Mouse (Mus musculus) MEL (cell line): Measurements from ENCODE around the gene Peli2. TPM values are rescaled to one million over a fixed set of nuclear protein-coding genes. Genes with fewer than 3 reads are reported as not detected.

ENCODE experiments used
- DNase-seq: peaks from one replicate; pipeline ENCODE4 v3.0.0; 2011; ENCODE audit warnings: low read depth, low spot score
- H3K27ac ChIP-seq: 2 replicates; pipeline ENCODE4 v1.5.1; 2012; ENCODE audit warnings: low read depth, mild to moderate bottlenecking, control low read depth, low read length, moderate library complexity; ENCODE audit not compliant: control insufficient read depth
- H3K27me3 ChIP-seq, 2 experiments: fragments of 150-350 bp in 1 of 2; sonication (generic) in 1 of 2; 2 replicates each; pipeline ENCODE4 v1.6.1; 2012; ENCODE audit warnings: low read length in 2 of 2, mild to moderate bottlenecking in 2 of 2, improper control_type of control experiment in 1 of 2, moderate library complexity in 1 of 2; ENCODE audit not compliant: insufficient read depth in 2 of 2, control insufficient read depth in 1 of 2
- H3K36me3 ChIP-seq, 2 experiments: 2 replicates each; pipeline ENCODE4 v1.6.1; 2012 to 2014; ENCODE audit warnings: low read length in 2 of 2, improper control_type of control experiment in 1 of 2, inconsistent platforms in 1 of 2, mild to moderate bottlenecking in 1 of 2; ENCODE audit not compliant: insufficient read depth in 2 of 2, control insufficient read depth in 1 of 2
- H3K4me1 ChIP-seq, 2 experiments: fragments of 150-350 bp in 1 of 2; sonication (generic) in 1 of 2; 2 replicates each; pipeline ENCODE4 v1.6.1; 2012; ENCODE audit warnings: low read length in 2 of 2, improper control_type of control experiment in 1 of 2, mild to moderate bottlenecking in 1 of 2; ENCODE audit not compliant: insufficient read depth in 2 of 2, control insufficient read depth in 1 of 2
- H3K4me3 ChIP-seq, 2 experiments: fragments of 150-350 bp in 1 of 2; sonication (generic) in 1 of 2; 2 replicates each; pipeline ENCODE4 v1.5.1; 2012; ENCODE audit warnings: low read depth in 2 of 2, low read length in 2 of 2, mild to moderate bottlenecking in 2 of 2, moderate library complexity in 2 of 2, control low read depth in 1 of 2, improper control_type of control experiment in 1 of 2; ENCODE audit not compliant: control insufficient read depth in 1 of 2, insufficient read depth in 1 of 2
- H3K79me2 ChIP-seq: 2 replicates; pipeline ENCODE4 v1.6.1; 2012; ENCODE audit warnings: mild to moderate bottlenecking, low read length, moderate library complexity; ENCODE audit not compliant: control insufficient read depth, poor library complexity, insufficient read depth
- H3K9ac ChIP-seq: 2 replicates; pipeline ENCODE4 v1.6.1; 2012; ENCODE audit warnings: low read depth, mild to moderate bottlenecking, control low read depth, low read length, moderate library complexity; ENCODE audit not compliant: control insufficient read depth, poor library complexity, severe bottlenecking
- H3K9me3 ChIP-seq: fragments of 150-350 bp; sonication (generic); replicated peaks from 2 replicates; pipeline ENCODE4 v1.6.1; 2012; ENCODE audit warnings: mild to moderate bottlenecking, low read length, improper control_type of control experiment, moderate library complexity; ENCODE audit not compliant: insufficient read depth
- BHLHE40 ChIP-seq: IDR thresholded peaks from 2 replicates; pipeline ENCODE4 v1.6.1; 2012; ENCODE audit warnings: low read depth, mild to moderate bottlenecking, inconsistent platforms, low read length, improper control_type of control experiment, borderline replicate concordance
- CHD1 ChIP-seq: IDR thresholded peaks from 2 replicates; pipeline ENCODE4 v1.6.1; 2012; ENCODE audit warnings: low read depth, mild to moderate bottlenecking, inconsistent platforms, low read length, improper control_type of control experiment
- CHD2 ChIP-seq: IDR thresholded peaks from 2 replicates; pipeline ENCODE4 v1.6.1; 2011; ENCODE audit warnings: low read length, improper control_type of control experiment
- CTCF ChIP-seq, 3 experiments: IDR thresholded peaks in 2 of 3; conservative IDR thresholded peaks in 1 of 3; 2 replicates each; pipeline ENCODE4 v1.5.1; 2011 to 2012; ENCODE audit warnings: low read length in 3 of 3, low read depth in 2 of 3, mild to moderate bottlenecking in 2 of 3, improper control_type of control experiment in 1 of 3, inconsistent platforms in 1 of 3, mixed read lengths in 1 of 3, moderate library complexity in 1 of 3; ENCODE audit not compliant: control insufficient read depth in 1 of 3, insufficient read depth in 1 of 3, poor library complexity in 1 of 3, severe bottlenecking in 1 of 3
- E2F4 ChIP-seq: IDR thresholded peaks from 2 replicates; pipeline ENCODE4 v1.6.1; 2011; ENCODE audit warnings: low read depth, low read length, improper control_type of control experiment, borderline replicate concordance
- ETS1 ChIP-seq: IDR thresholded peaks from 2 replicates; pipeline ENCODE4 v1.6.1; 2012; ENCODE audit warnings: low read depth, mild to moderate bottlenecking, inconsistent platforms, low read length, improper control_type of control experiment, moderate library complexity
- HCFC1 ChIP-seq: IDR thresholded peaks from 2 replicates; pipeline ENCODE4 v1.6.1; 2012; ENCODE audit warnings: low read depth, mild to moderate bottlenecking, inconsistent platforms, low read length, improper control_type of control experiment, moderate library complexity
- JUND ChIP-seq: IDR thresholded peaks from 2 replicates; pipeline ENCODE4 v1.6.1; 2011; ENCODE audit warnings: low read depth, mild to moderate bottlenecking, improper control_type of control experiment, low read length
- KAT2A ChIP-seq: conservative IDR thresholded peaks from 2 replicates; pipeline ENCODE4 v1.6.1; 2012; ENCODE audit warnings: low read depth, low read length, improper control_type of control experiment, inconsistent platforms
- MAX ChIP-seq: IDR thresholded peaks from 2 replicates; pipeline ENCODE4 v1.6.1; 2011; ENCODE audit warnings: low read length, improper control_type of control experiment
- MAZ ChIP-seq: IDR thresholded peaks from 2 replicates; pipeline ENCODE4 v1.6.1; 2012; ENCODE audit warnings: low read depth, mild to moderate bottlenecking, inconsistent platforms, low read length, improper control_type of control experiment
- MEF2A ChIP-seq: IDR thresholded peaks from 2 replicates; pipeline ENCODE4 v1.6.1; 2014; ENCODE audit warnings: low read depth, mild to moderate bottlenecking, inconsistent platforms, low read length, improper control_type of control experiment; ENCODE audit not compliant: poor library complexity, insufficient replicate concordance, severe bottlenecking; ENCODE audit errors: extremely low read depth
- MXI1 ChIP-seq: IDR thresholded peaks from 2 replicates; pipeline ENCODE4 v1.6.1; 2011; ENCODE audit warnings: mild to moderate bottlenecking, low read depth, low read length, improper control_type of control experiment
- MYB ChIP-seq: IDR thresholded peaks from 2 replicates; pipeline ENCODE4 v1.6.1; 2011; ENCODE audit warnings: mild to moderate bottlenecking, low read depth, low read length, improper control_type of control experiment
- MYC ChIP-seq: IDR thresholded peaks from 2 replicates; pipeline ENCODE4 v1.6.1; 2011; ENCODE audit warnings: low read depth, mild to moderate bottlenecking, low read length, improper control_type of control experiment, moderate library complexity
- NELFE ChIP-seq: IDR thresholded peaks from 2 replicates; pipeline ENCODE4 v1.6.1; 2011; ENCODE audit warnings: low read depth, low read length, improper control_type of control experiment
- RAD21 ChIP-seq: IDR thresholded peaks from 2 replicates; pipeline ENCODE4 v1.6.1; 2011; ENCODE audit warnings: mild to moderate bottlenecking, low read depth, low read length, improper control_type of control experiment
- RCOR1 ChIP-seq: IDR thresholded peaks from 2 replicates; pipeline ENCODE4 v1.6.1; 2012; ENCODE audit warnings: low read depth, mild to moderate bottlenecking, inconsistent platforms, low read length, improper control_type of control experiment
- SIN3A ChIP-seq: IDR thresholded peaks from 2 replicates; pipeline ENCODE4 v1.6.1; 2012; ENCODE audit warnings: low read length, improper control_type of control experiment, inconsistent platforms
- SMC3 ChIP-seq: IDR thresholded peaks from 2 replicates; pipeline ENCODE4 v1.6.1; 2011; ENCODE audit warnings: low read depth, low read length, improper control_type of control experiment
- TBP ChIP-seq: IDR thresholded peaks from 2 replicates; pipeline ENCODE4 v1.8.0; 2011; ENCODE audit warnings: low read depth, low read length, improper control_type of control experiment
- TCF12 ChIP-seq: IDR thresholded peaks from 2 replicates; pipeline ENCODE4 v1.6.1; 2014; ENCODE audit warnings: low read depth, mild to moderate bottlenecking, inconsistent platforms, low read length, improper control_type of control experiment, moderate library complexity
- USF2 ChIP-seq, 2 experiments: IDR thresholded peaks; 2 replicates each; pipeline ENCODE4 v1.6.1; 2011 to 2012; ENCODE audit warnings: improper control_type of control experiment in 2 of 2, low read length in 2 of 2, borderline replicate concordance in 1 of 2, inconsistent platforms in 1 of 2, low read depth in 1 of 2, mild to moderate bottlenecking in 1 of 2; ENCODE audit not compliant: insufficient read depth in 1 of 2
- ZC3H11A ChIP-seq: IDR thresholded peaks from 2 replicates; pipeline ENCODE4 v1.6.1; 2012; ENCODE audit warnings: low read depth, mild to moderate bottlenecking, inconsistent platforms, low read length, improper control_type of control experiment
- ZKSCAN1 ChIP-seq: IDR thresholded peaks from 2 replicates; pipeline ENCODE4 v1.6.1; 2012; ENCODE audit warnings: low read depth, mild to moderate bottlenecking, inconsistent platforms, low read length, improper control_type of control experiment, moderate library complexity
- ZMIZ1 ChIP-seq: IDR thresholded peaks from 2 replicates; pipeline ENCODE4 v1.6.1; 2012; ENCODE audit warnings: low read depth, mild to moderate bottlenecking, inconsistent platforms, low read length, improper control_type of control experiment, moderate library complexity
- ZNF384 ChIP-seq: IDR thresholded peaks from 2 replicates; pipeline ENCODE4 v1.6.1; 2012; ENCODE audit warnings: low read depth, mild to moderate bottlenecking, inconsistent platforms, low read length, improper control_type of control experiment
- polyA plus RNA-seq, 2 experiments: library from polyadenylated mRNA; stranded (reverse) in 1 of 2; unstranded in 1 of 2; fragments of >175 nt in 1 of 2; fragments of >200 nt in 1 of 2; gene quantifications; 2 replicates each; pipeline versions ENCODE4 v1.2.1 to v1.2.4; 2012; ENCODE audit warnings: low replicate concordance in 2 of 2, low read depth in 1 of 2; ENCODE audit not compliant: insufficient read length in 2 of 2, insufficient read depth in 1 of 2, missing spikeins in 1 of 2
- total RNA-seq: library from RNA; depleted of rRNA; stranded (reverse); fragments of 300-350 nt; gene quantifications from 2 replicates; pipeline ENCODE4 v1.2.3, GENCODE M21; 2012

The Peli2 gene
- total and polyA plus RNA-seq, 3 experiments = not detected

DNA sequence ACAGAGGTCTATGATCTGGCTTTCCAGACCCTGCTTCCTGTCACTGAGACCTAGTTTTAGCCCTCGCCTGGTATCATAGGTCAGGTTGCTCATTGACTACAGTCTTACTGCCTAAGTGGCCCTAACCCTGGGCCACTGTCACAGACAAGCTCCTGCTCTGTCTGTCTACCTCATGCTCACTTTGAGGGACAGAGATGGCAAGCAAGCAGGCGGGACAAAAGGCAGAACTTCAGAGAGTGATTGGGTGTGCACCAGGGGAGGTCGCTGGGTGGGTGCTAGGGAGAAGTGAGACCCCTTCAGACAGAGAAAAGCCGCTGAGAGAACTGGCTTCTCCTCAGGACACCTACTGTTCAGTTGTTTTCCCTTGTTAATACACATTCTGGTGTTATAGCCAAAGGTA lies 6.3 kb downstream of the Peli2 start:
- Histone ChIP-seq H3K36me3 (no peaks in the 10 kb centered on the region), H3K9me3 (no peaks in the 10 kb centered on the region), H3K4me1 (no peaks in the 10 kb centered on the region), H3K27ac (no peak overlapping the region), H3K27me3 (no peaks in the 10 kb centered on the region), H3K79me2 (no peaks in the 10 kb centered on the region), H3K9ac (no peak overlapping the region), H3K4me3 (no peak overlapping the region)
- TF ChIP-seq ZMIZ1 (no peak), RCOR1 (no peak), CHD1 (no peak), MYC (no peak), ETS1 (no peak), HCFC1 (no peak)
- no peak for DNase-seq

- H3K27me3 ChIP-seq = no peaks in the 10 kb centered on the region
- no peaks in the 10 kb centered on the region for H3K79me2 ChIP-seq
Measured at GRCm38 (mm10) chr14:48127609-48128185, 7.1 kb downstream of the Peli2 start.

GRCm38 (mm10) chr14:48128701-48129100 lies 8.1 kb downstream of the Peli2 start:
- Histone ChIP-seq H3K79me2 (no peaks in the 10 kb centered on the region), H3K27me3 (no peaks in the 10 kb centered on the region), H3K27ac (no peak overlapping the region), H3K36me3 (no peaks in the 10 kb centered on the region), H3K4me3 (no peak overlapping the region), H3K4me1 (no peaks in the 10 kb centered on the region), H3K9me3 (no peaks in the 10 kb centered on the region), H3K9ac (no peak overlapping the region)
- no peak for TF ChIP-seq RAD21
- no peak for TF ChIP-seq MAZ
- no peak for TF ChIP-seq MYB
- no peak for TF ChIP-seq MEF2A
- no peak for TF ChIP-seq CHD2
- no peak for TF ChIP-seq MYC
- TF ChIP-seq ZC3H11A = no peak
- no peak for TF ChIP-seq ZMIZ1
- no peak for TF ChIP-seq USF2 (IDR thresholded peaks at IDR 0.05; ENCODE audit: borderline replicate concordance in 1 of 2, insufficient read depth in 1 of 2, low read depth in 1 of 2, low read length in 2 of 2)
- no peak for TF ChIP-seq BHLHE40
- no peak for DNase-seq

More at GRCm38 (mm10) chr14:48127609-48128185, 7.1 kb downstream of the Peli2 start:
- no peaks in the 10 kb centered on the region for H3K36me3 ChIP-seq
- no peaks in the 10 kb centered on the region for H3K9me3 ChIP-seq
- no peak for TF ChIP-seq ZNF384
- TF ChIP-seq SMC3 = no peak
- TF ChIP-seq RAD21 = no peak
- TF ChIP-seq MAX = no peak
- no peak for TF ChIP-seq SIN3A
- TF ChIP-seq NELFE = no peak
- no peak for TF ChIP-seq TBP
- no peak for TF ChIP-seq BHLHE40
- no peak for TF ChIP-seq RCOR1
- TF ChIP-seq MXI1 = no peak
- TF ChIP-seq E2F4 = no peak
- no peak for TF ChIP-seq TCF12
- no peak for TF ChIP-seq JUND
- TF ChIP-seq CTCF (IDR thresholded peaks at IDR 0.05 in 2 of 3, conservative IDR thresholded peaks at IDR 0.05 in 1 of 3; ENCODE audit: control insufficient read depth in 1 of 3, insufficient read depth in 1 of 3, low read depth in 2 of 3, low read length in 3 of 3, poor library complexity in 1 of 3, severe bottlenecking in 1 of 3) = no peak
- no peak for TF ChIP-seq KAT2A
- TF ChIP-seq ZKSCAN1 = no peak
- no peak for TF ChIP-seq CHD1
- TF ChIP-seq MYC = no peak
- H3K4me1 ChIP-seq = no peaks in the 10 kb centered on the region
- no peak overlapping the region for H3K9ac ChIP-seq
- no peak overlapping the region for H3K27ac ChIP-seq
- DNase-seq = no peak
- H3K4me3 ChIP-seq = no peak overlapping the region
